Mouse (Mus musculus) colon, adult 2 months (tissue): ENCODE results near the gene Npas1. TPM values are rescaled to one million over a fixed set of nuclear protein-coding genes. Genes with fewer than 3 reads are reported as not detected.

Experiments
- polyA plus RNA-seq: library from polyadenylated mRNA; depleted of rRNA; stranded (reverse); fragments of >200 nt; gene quantifications from 2 replicates; pipeline ENCODE4 v1.2.3, GENCODE M21; 2012; rRNA removed

Npas1 gene
- 0.07 TPM in 1 of 2 replicates, not detected in the other for polyA plus RNA-seq

DNA sequence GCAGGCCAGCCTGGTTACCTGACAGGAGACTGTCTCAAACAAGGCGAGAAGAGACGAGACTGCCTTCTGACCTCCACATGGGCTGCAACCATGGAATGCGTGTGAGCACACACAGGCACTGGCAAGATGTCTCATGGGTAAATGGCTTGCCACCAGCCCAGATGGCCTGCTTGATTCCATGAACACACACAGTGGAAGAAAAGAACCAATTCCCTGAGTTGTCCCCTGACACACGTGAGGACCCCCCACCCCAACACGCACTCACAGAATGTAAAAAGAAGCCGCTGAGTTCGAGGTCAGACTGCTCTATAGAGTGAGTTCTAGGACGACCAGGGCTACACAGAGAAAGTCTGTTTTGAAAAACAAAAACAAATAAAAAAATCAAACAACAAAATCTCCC, at the start of gene Npas1:
Gene Npas1, minus strand, starts transcription at position 101 of the 400 bp plus-strand sequence.

DNA sequence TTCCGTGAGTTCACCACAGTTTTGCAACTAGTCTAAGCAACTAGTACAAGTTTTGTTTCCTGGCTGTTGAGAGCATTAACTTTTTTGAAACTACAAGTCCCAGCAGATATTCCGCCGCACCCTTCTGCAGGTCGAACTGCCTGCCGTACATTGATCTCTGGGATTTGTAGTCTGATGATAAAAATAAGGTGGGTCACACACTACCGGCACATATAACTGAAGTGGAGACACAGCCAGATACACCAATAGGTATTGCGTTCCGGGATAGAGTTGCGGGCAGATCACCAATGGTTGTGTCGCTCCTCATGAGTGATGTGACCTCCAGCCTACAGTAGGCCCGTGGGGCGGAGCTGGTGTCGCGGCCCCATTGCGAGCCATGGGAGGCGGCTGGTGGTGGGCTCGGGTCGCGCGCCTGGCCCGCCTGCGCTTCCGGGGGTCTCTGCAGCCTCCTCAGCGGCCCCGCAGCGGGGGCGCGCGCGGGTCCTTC, 24.9 kb downstream of the Npas1 start, which contains the start of gene Tmem160:
Gene Tmem160, plus strand, starts transcription at position 193 of the 487 bp plus-strand sequence.

Other genes with a start within 250 kb of the Npas1 start
- gene C5ar2, start 233.6 kb downstream of the Npas1 start, polyA plus RNA-seq = 0.50 and 0.75 TPM in 2 replicates
- 15.0 and 18.4 TPM in 2 replicates for gene C5ar1, start 218.2 kb downstream of the Npas1 start, polyA plus RNA-seq
- 131 and 153 TPM in 2 replicates for gene Inafm1, start 204.1 kb downstream of the Npas1 start, polyA plus RNA-seq
- 51.1 and 51.3 TPM in 2 replicates for gene Ccdc9, start 190.9 kb downstream of the Npas1 start, polyA plus RNA-seq
- 33.1 and 34.1 TPM in 2 replicates for gene Bbc3, start 169.3 kb downstream of the Npas1 start, polyA plus RNA-seq
- gene Sae1, start 89.9 kb downstream of the Npas1 start, polyA plus RNA-seq = 25.3 and 26.1 TPM in 2 replicates
- gene Zc3h4, start 76.8 kb downstream of the Npas1 start, polyA plus RNA-seq = 37.3 and 41.9 TPM in 2 replicates
- gene Tmem160, start 24.9 kb downstream of the Npas1 start, polyA plus RNA-seq = 151 and 215 TPM in 2 replicates
- gene Arhgap35, start 137.3 kb upstream of the Npas1 start, polyA plus RNA-seq = 19.1 and 19.6 TPM in 2 replicates
- not detected in 2 replicates for gene Ceacam15, start 198.0 kb upstream of the Npas1 start, polyA plus RNA-seq
- gene Ceacam9, start 244.2 kb upstream of the Npas1 start, polyA plus RNA-seq = not detected in 2 replicates